Mouse (Mus musculus) heart, embryonic 16.5 days (tissue): Measurements from ENCODE around the gene Uba3. TPM values are rescaled to one million over a fixed set of nuclear protein-coding genes. Genes with fewer than 3 reads are reported as not detected.
A peak's percentile ranks its signal among the peaks of the same experiment; 100 is the strongest.

Experiments used
- ATAC-seq: fragments of 200-750 bp; cut with Nextera tagmentation; replicated peaks from 2 replicates; pipeline ENCODE4 v1.8.0; 2017; ENCODE audit warnings: moderate number of reproducible peaks; ENCODE audit not compliant: insufficient read depth, low FRiP score; ENCODE audit errors: extremely low read depth
- H3K27ac ChIP-seq: fragments of 300-500 bp; sonication (generic); 2 replicates; pipeline ENCODE4 v1.5.1; 2014; ENCODE audit warnings: mild to moderate bottlenecking, low read length, control low read depth, moderate library complexity
- H3K27me3 ChIP-seq: fragments of 300-500 bp; sonication (generic); 2 replicates; pipeline ENCODE4 v1.6.1; 2014; ENCODE audit warnings: low read length, mixed read lengths; ENCODE audit not compliant: control insufficient read depth, insufficient read depth
- H3K36me3 ChIP-seq: fragments of 300-500 bp; sonication (generic); 2 replicates; pipeline ENCODE4 v1.6.1; 2014; ENCODE audit not compliant: control insufficient read depth, insufficient read depth
- H3K4me1 ChIP-seq: fragments of 300-500 bp; sonication (generic); 2 replicates; pipeline ENCODE4 v1.6.1; 2014; ENCODE audit warnings: low read length, mixed read lengths; ENCODE audit not compliant: control insufficient read depth, insufficient read depth
- H3K4me2 ChIP-seq: fragments of 300-500 bp; sonication (generic); 2 replicates; pipeline ENCODE4 v1.6.1; 2014; ENCODE audit warnings: low read depth, mild to moderate bottlenecking, control low read depth, low read length
- H3K4me3 ChIP-seq: fragments of 300-500 bp; sonication (generic); 2 replicates; pipeline ENCODE4 v1.5.1; 2014; ENCODE audit warnings: mild to moderate bottlenecking, control low read depth, low read length
- H3K9ac ChIP-seq: fragments of 300-500 bp; sonication (generic); 2 replicates; pipeline ENCODE4 v1.6.1; 2014; ENCODE audit warnings: low read length, control low read depth
- H3K9me3 ChIP-seq: fragments of 300-500 bp; sonication (generic); replicated peaks from 2 replicates; pipeline ENCODE4 v1.6.1; 2016; ENCODE audit warnings: low read length; ENCODE audit not compliant: control insufficient read depth
- WGBS: fragments of 180-500 bp; shearing (Covaris S2); extraction: QIAGEN DNeasy Blood & Tissue Kit; methylation state at CpG from one replicate; pipeline ENCODE4 v1.1.7; 2014; 5-methylcytosine and 5-hydroxymethylcytosine counted together
- polyA plus RNA-seq: library from polyadenylated mRNA; unstranded; fragments of >200 nt; fragmentation: Nextera tagmentation; extraction: Ambion mirVana; gene quantifications from 2 replicates; pipeline ENCODE4 v1.2.1, GENCODE M21; 2015

The Uba3 gene
- polyA plus RNA-seq, 1 experiment from 2014 or later: 71.1 TPM

DNA sequence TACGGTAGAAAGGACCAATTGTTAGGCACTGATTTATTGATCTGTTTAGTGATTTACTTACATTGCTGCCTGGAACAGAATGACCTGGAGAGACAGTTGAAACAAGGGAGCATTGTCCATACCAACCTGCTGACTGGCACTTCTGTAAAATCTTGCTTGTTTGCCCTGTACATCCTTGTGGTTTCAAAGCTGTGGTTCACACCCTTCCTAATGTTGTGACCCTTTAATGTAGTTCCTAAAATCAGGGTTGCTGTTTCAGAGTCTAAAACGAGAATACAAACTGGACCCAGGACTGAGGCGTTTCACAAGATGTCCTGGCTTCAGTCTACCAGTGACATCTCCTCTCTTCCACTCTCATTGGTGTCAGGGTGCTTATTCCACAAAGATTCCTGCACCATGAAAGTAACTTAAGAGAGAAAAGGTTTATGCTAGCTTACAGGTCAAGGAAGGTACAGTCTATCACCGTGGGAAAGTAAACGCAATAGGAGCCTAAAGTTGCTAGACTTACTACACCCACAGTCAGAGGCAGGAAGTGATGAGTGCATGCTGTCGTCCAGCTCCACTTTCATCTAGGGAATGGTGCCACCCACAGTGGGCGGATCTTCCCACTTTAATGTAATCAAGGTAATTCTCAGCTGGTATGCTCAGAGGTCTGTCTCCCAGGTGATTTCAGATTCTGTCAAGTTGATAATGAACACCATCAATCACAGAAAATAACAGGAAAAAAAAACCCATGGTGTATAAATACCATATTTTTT, 29.6 kb upstream of the Uba3 start:
- Histone ChIP-seq H3K9ac (no peak overlapping the region), H3K4me3 (no peak overlapping the region), H3K27ac (no peak overlapping the region), H3K4me2 (no peak overlapping the region), H3K27me3 (no peaks in the 10 kb centered on the region), H3K9me3 (peaks cover 5% of the 10 kb centered on the region; the same call in 1 of the 2 replicates), H3K4me1 (no peaks in the 10 kb centered on the region), H3K36me3 (peaks cover 44% of the 10 kb centered on the region)
- 83% methylated on average over 7 of the region's 7 CpGs for WGBS
- no peak for ATAC-seq

DNA sequence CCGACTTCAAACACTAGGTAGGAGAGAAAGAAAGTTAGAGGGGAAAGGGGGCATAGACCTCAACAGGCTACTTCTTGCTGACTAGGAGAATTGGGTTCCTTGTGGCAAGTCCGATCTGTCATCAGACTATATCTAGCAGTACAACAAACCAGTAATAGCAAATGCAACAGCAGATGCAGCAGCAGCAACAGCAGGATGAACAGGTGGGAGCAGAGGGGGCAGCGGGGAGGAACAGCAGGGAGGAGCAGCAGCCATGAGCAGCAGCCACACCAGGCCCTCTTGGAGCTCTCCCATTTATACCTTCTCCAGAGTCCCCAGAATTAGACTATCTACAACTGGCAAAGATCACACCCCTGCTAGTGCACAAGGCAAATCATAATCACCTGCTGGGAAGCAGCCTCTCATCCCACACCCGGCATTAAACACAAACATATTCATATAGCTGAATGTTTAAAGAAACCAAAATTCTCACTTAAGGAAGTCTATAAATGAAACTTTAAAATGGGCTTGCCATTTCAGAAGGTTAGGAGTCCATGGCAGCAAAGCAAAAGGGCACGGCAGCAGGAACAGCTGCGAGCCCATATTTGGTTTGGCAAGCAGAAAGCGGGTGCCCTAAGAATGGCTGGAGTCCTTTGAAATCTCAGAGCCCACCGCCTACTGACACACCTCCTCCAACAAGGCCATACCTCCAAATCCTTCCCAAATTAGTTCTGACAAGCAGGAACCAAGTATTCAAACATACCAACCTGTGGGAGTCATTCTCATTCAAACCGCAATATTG, 21.8 kb upstream of the Uba3 start:
- 93% methylated on average over 9 of the region's 9 CpGs for WGBS
- Histone ChIP-seq H3K4me2 (no peak overlapping the region), H3K9me3 (no peaks in the 10 kb centered on the region), H3K27ac (no peak overlapping the region), H3K36me3 (peaks cover 29% of the 10 kb centered on the region), H3K4me1 (peaks cover 35% of the 10 kb centered on the region), H3K27me3 (no peaks in the 10 kb centered on the region), H3K9ac (no peak overlapping the region), H3K4me3 (no peak overlapping the region)
- no peak for ATAC-seq

DNA sequence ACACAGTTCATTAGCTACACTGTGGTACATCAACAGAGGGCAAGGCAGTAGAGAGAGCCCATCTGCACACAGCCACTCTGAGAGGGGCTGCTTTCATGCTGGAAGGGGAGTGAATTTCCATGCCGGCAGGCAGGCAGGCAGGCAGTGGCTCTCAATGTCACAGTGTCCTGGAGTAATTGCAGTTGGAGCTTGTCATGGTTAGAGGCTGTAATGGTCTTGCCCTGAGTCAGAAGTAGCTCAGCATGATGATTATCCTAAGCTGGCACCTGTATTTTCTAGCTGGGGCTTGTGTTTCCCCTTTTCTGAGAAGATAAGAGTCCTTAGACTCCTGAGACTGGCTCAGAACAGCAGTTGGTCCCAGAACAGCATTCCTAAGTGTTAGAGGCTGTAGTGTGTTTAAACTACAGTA, 20.6 kb upstream of the Uba3 start:
- Histone ChIP-seq H3K27me3 (no peaks in the 10 kb centered on the region), H3K4me1 (peaks cover 47% of the 10 kb centered on the region), H3K4me2 (no peak overlapping the region), H3K4me3 (no peak overlapping the region), H3K9ac (peak overlapping the region; percentile 56), H3K36me3 (peaks cover 18% of the 10 kb centered on the region), H3K27ac (peak overlapping the region; percentile 90), H3K9me3 (no peaks in the 10 kb centered on the region)
- WGBS: 26% methylated on average over 1 of the region's 1 CpGs
- peak; percentile 45; the same call in 1 of the 2 replicates for ATAC-seq

- Histone ChIP-seq H3K9ac (no peak overlapping the region), H3K9me3 (no peaks in the 10 kb centered on the region), H3K27me3 (no peaks in the 10 kb centered on the region), H3K27ac (no peak overlapping the region), H3K4me3 (no peak overlapping the region), H3K4me1 (peaks cover 48% of the 10 kb centered on the region), H3K36me3 (peaks cover 5% of the 10 kb centered on the region), H3K4me2 (no peak overlapping the region)
- 92% methylated on average over 8 of the region's 8 CpGs for WGBS
- ATAC-seq: no peak
Observed at GRCm38 (mm10) chr6:97224505-97224904, 19.1 kb upstream of the Uba3 start.

- Histone ChIP-seq H3K9me3 (no peaks in the 10 kb centered on the region), H3K4me1 (peaks cover 48% of the 10 kb centered on the region), H3K27ac (peak overlapping the region; percentile 82), H3K27me3 (no peaks in the 10 kb centered on the region), H3K36me3 (peaks cover 3% of the 10 kb centered on the region; the same call in 1 of the 2 replicates), H3K4me2 (peak overlapping the region; percentile 52; the same call in 1 of the 2 replicates), H3K9ac (0 out of 2 replicates have a peak overlapping the region, but pooled peaks have one; percentile 14), H3K4me3 (no peak overlapping the region)
- no peak for ATAC-seq
- 60% methylated on average over 4 of the region's 4 CpGs for WGBS
Observed at GRCm38 (mm10) chr6:97223566-97223965, 18.1 kb upstream of the Uba3 start.

- peak overlapping the region; percentile 82 for H3K27ac ChIP-seq
- H3K4me3 ChIP-seq: no peak overlapping the region
- no peaks in the 10 kb centered on the region for H3K27me3 ChIP-seq
- peak overlapping the region; percentile 52 for H3K4me2 ChIP-seq
- WGBS: 31% methylated on average over 5 of the region's 5 CpGs
- no peaks in the 10 kb centered on the region for H3K9me3 ChIP-seq
- peaks cover 48% of the 10 kb centered on the region for H3K4me1 ChIP-seq
- 0 out of 2 replicates have a peak overlapping the region, but pooled peaks have one; percentile 14 for H3K9ac ChIP-seq
- peaks cover 3% of the 10 kb centered on the region; the same call in 1 of the 2 replicates for H3K36me3 ChIP-seq
- ATAC-seq: 0 out of 2 replicates have a peak, but pooled peaks have one; percentile 25
Observed at GRCm38 (mm10) chr6:97222931-97223467, 17.6 kb upstream of the Uba3 start.

DNA sequence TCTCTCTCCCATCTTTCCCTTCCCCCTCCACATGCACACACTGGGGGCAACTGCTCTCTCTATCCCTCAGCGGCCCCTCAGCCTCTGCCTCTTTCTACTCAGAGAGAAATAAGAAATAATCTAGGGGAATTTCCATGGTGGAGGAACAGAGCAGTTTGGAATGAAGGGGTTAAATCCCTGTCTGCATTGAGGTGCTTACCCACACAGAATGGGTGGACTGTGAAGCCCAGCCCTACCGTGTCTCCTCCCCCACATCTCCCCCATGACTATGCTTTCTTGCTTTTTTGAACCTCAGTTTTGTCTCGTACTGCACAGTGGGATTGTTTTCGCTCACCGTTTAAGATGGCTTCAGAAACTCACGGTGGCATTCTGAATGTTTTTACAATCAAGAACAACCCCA, 16.9 kb upstream of the Uba3 start:
- WGBS: 49% methylated on average over 6 of the region's 6 CpGs
- Histone ChIP-seq H3K4me3 (no peak overlapping the region), H3K36me3 (peaks cover 3% of the 10 kb centered on the region; the same call in 1 of the 2 replicates), H3K4me2 (peak overlapping the region; percentile 52; the same call in 1 of the 2 replicates), H3K27me3 (no peaks in the 10 kb centered on the region), H3K9me3 (no peaks in the 10 kb centered on the region), H3K4me1 (peaks cover 48% of the 10 kb centered on the region), H3K27ac (peak overlapping the region; percentile 66; the same call in 1 of the 2 replicates), H3K9ac (no peak overlapping the region)
- no peak for ATAC-seq

DNA sequence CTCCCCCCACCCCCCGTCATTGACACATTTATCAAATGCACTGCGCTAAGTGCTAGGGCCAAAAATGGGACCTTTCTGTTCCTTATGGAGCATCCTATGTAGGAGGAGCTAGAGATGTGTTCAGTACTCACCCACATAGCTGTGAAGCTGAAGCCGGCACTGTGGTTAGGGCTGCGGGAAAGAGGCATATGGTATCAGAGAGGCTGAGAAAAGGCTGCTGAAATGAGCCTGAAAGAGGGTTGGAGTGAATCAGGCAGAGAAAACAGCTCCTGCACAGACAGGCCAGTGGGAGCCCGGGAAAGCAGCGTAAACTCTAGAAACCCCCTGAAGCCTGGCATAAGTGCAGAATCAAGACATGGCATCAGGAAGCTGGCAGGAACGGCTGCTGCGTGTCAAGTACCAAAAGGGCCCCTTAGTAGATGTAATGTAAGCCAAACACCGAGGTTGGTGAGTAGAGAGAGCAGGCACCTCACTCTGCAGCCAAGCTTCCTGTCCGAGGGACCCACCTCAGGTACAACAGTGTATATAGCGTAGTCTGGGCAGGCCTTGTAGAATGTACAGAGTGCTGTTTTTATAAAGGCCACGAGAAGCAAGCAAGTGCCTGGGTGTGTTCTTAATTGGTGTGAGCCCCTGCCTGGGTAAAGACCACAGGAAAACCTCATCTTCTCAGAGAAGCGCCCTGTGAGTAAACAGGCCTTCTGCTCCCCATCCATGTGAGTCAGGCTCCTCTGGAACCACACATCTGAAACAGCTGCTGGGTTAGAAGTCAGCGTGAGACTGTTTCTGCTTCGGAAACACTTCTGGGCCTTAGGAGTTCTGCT, 16.0 kb upstream of the Uba3 start:
- Histone ChIP-seq H3K27ac (peak overlapping the region; percentile 66), H3K4me3 (no peak overlapping the region), H3K4me2 (no peak overlapping the region), H3K36me3 (0 out of 2 replicates have a peak, but pooled peaks cover 3% of the 10 kb centered on the region), H3K4me1 (peaks cover 50% of the 10 kb centered on the region), H3K27me3 (no peaks in the 10 kb centered on the region), H3K9me3 (no peaks in the 10 kb centered on the region), H3K9ac (peak overlapping the region; percentile 49)
- no peak for ATAC-seq
- 50% methylated on average over 15 of the region's 15 CpGs for WGBS
